Mouse (Mus musculus) myocyte (in vitro differentiated cells): ENCODE results near the gene Il6st.

Source experiments
- E2F4 ChIP-seq: IDR thresholded peaks from one replicate; pipeline ENCODE4 v1.6.1; 2011; ENCODE audit warnings: mild to moderate bottlenecking, control low read depth, moderate library complexity; ENCODE audit not compliant: insufficient read depth
- MYOD1 ChIP-seq, 3 experiments: IDR thresholded peaks; one replicate each; pipeline ENCODE4 v1.6.1; 2011; ENCODE audit warnings: control low read depth in 2 of 3, low read depth in 2 of 3, mild to moderate bottlenecking in 2 of 3, moderate library complexity in 1 of 3; ENCODE audit not compliant: insufficient read length in 2 of 3, control insufficient read depth in 1 of 3
- MYOG ChIP-seq, 3 experiments: IDR thresholded peaks; one replicate each; pipeline ENCODE4 v1.6.1; 2011; ENCODE audit warnings: control low read depth in 2 of 3, low read depth in 2 of 3, mild to moderate bottlenecking in 2 of 3; ENCODE audit not compliant: insufficient read length in 2 of 3, control insufficient read depth in 1 of 3, insufficient read depth in 1 of 3
- USF1 ChIP-seq: IDR thresholded peaks from one replicate; pipeline ENCODE4 v1.6.1; 2011; ENCODE audit warnings: low read depth, mild to moderate bottlenecking, control low read depth, moderate library complexity

GRCm38 (mm10) chr13:112508487-112508886, 44.6 kb downstream of the Il6st start:
- no peak for TF ChIP-seq MYOD1 (IDR thresholded peaks at IDR 0.05; ENCODE audit: control insufficient read depth in 1 of 3, insufficient read length in 2 of 3, low read depth in 2 of 3)
- no peak for TF ChIP-seq E2F4
- no peak for TF ChIP-seq MYOG (IDR thresholded peaks at IDR 0.05; ENCODE audit: control insufficient read depth in 1 of 3, insufficient read depth in 1 of 3, insufficient read length in 2 of 3, low read depth in 2 of 3)
- TF ChIP-seq USF1 = no peak
